Mouse (Mus musculus) G1E (cell line): ENCODE results near the gene Wdsub1. TPM values are rescaled to one million over a fixed set of nuclear protein-coding genes. Genes with fewer than 3 reads are reported as not detected.
"Not testable (repeated sequence)": the region's sequence is repeated elsewhere in the genome, so short reads cannot be mapped to it uniquely, and the experiment has no call there.

Experiments used
- ATAC-seq: 2 replicates; pipeline ENCODE4 v1.8.0; 2016; ENCODE audit warnings: mild to moderate bottlenecking; ENCODE audit not compliant: insufficient number of reproducible peaks, poor library complexity, low FRiP score, severe bottlenecking; ENCODE audit errors: extremely low read depth
- DNase-seq: peaks from one replicate; pipeline ENCODE4 v3.0.0; 2012; ENCODE audit warnings: low spot score
- H3K27me3 ChIP-seq: 2 replicates; pipeline ENCODE4 v1.6.1; 2012; ENCODE audit warnings: mild to moderate bottlenecking, low read length, inconsistent platforms; ENCODE audit not compliant: insufficient read depth
- H3K36me3 ChIP-seq: replicated peaks from 2 replicates; pipeline ENCODE3; 2012; ENCODE audit warnings: mild to moderate bottlenecking, inconsistent platforms
- H3K4me1 ChIP-seq: 2 replicates; pipeline ENCODE4 v1.6.1; 2012; ENCODE audit warnings: low read depth, low read length, inconsistent platforms, mixed read lengths; ENCODE audit not compliant: insufficient read depth
- H3K4me3 ChIP-seq: 2 replicates; pipeline ENCODE4 v1.5.1; 2012; ENCODE audit warnings: low read depth, mild to moderate bottlenecking, inconsistent platforms, low read length, moderate library complexity, mixed read lengths
- H3K9me3 ChIP-seq: replicated peaks from 2 replicates; pipeline ENCODE4 v1.6.1; 2012; ENCODE audit warnings: inconsistent platforms
- CTCF ChIP-seq: IDR thresholded peaks from 2 replicates; pipeline ENCODE4 v1.5.1; 2012; ENCODE audit warnings: low read depth, low read length, inconsistent platforms, mixed read lengths
- GATA1 ChIP-seq: IDR thresholded peaks from 2 replicates; pipeline ENCODE4 v1.6.1; 2012; ENCODE audit warnings: borderline replicate concordance, low read length, inconsistent platforms, mixed read lengths
- GATA2 ChIP-seq: IDR thresholded peaks from 2 replicates; pipeline ENCODE4 v1.6.1; 2012; ENCODE audit warnings: low read depth, low read length, inconsistent platforms, borderline replicate concordance
- POLR2AphosphoS5 ChIP-seq: IDR thresholded peaks from 2 replicates; pipeline ENCODE4 v1.6.1; 2012; ENCODE audit warnings: low read depth, low read length, inconsistent platforms; ENCODE audit not compliant: insufficient replicate concordance
- TAL1 ChIP-seq: conservative IDR thresholded peaks from 2 replicates; pipeline ENCODE4 v1.6.1; 2012; ENCODE audit warnings: low read depth, low read length, inconsistent platforms, mixed read lengths
- polyA plus RNA-seq: library from polyadenylated mRNA; stranded (reverse); fragments of >175 nt; gene quantifications from 2 replicates; pipeline ENCODE4 v1.2.3, GENCODE M21; 2012
- total RNA-seq, 2 experiments: library from RNA; stranded (forward) in 1 of 2; stranded (reverse) in 1 of 2; fragments of 200-1000 nt in 1 of 2; fragments of >200 nt in 1 of 2; fragmentation: Nextera tagmentation in 1 of 2; gene quantifications; 2 replicates each; pipeline ENCODE4 v1.2.3; 2014 to 2017

Wdsub1 gene
- total and polyA plus RNA-seq, 3 experiments, result 9.9 to 16.1 (median 13.7) TPM

GRCm38 (mm10) chr2:59877335-59877734 is 5.1 kb downstream of the Wdsub1 start:
- Histone ChIP-seq H3K4me1 (peaks cover 18% of the 10 kb centered on the region), H3K27me3 (no peaks in the 10 kb centered on the region), H3K9me3 (no peaks in the 10 kb centered on the region), H3K36me3 (peaks cover 34% of the 10 kb centered on the region), H3K4me3 (no peak overlapping the region)
- no peak for TF ChIP-seq POLR2AphosphoS5
- no peak for TF ChIP-seq CTCF
- TF ChIP-seq TAL1, result no peak
- no peak for TF ChIP-seq GATA1
- no peak for TF ChIP-seq GATA2
- DNase-seq (no peak), ATAC-seq (no peak)

- no peak for ATAC-seq
- Histone ChIP-seq H3K4me3 (no peak overlapping the region), H3K27me3 (no peaks in the 10 kb centered on the region), H3K4me1 (peaks cover 15% of the 10 kb centered on the region), H3K36me3 (peaks cover 39% of the 10 kb centered on the region), H3K9me3 (no peaks in the 10 kb centered on the region)
- DNase-seq, result no peak
- no peak for TF ChIP-seq CTCF
- no peak for TF ChIP-seq TAL1
- TF ChIP-seq GATA1, result no peak
- TF ChIP-seq GATA2, result no peak
- no peak for TF ChIP-seq POLR2AphosphoS5
These were observed 5.9 kb downstream of the Wdsub1 start for GRCm38 (mm10) chr2:59876482-59876881.

- no peaks in the 10 kb centered on the region for H3K4me1 ChIP-seq
- peaks cover 30% of the 10 kb centered on the region for H3K36me3 ChIP-seq
- DNase-seq (no peak), ATAC-seq (no peak)
- H3K27me3 ChIP-seq, result no peaks in the 10 kb centered on the region
- no peak overlapping the region for H3K4me3 ChIP-seq
- no peaks in the 10 kb centered on the region for H3K9me3 ChIP-seq
- TF ChIP-seq POLR2AphosphoS5, result no peak
- no peak for TF ChIP-seq CTCF
- no peak for TF ChIP-seq TAL1
- TF ChIP-seq GATA1, result no peak
- no peak for TF ChIP-seq GATA2
These were observed 11.9 kb downstream of the Wdsub1 start for GRCm38 (mm10) chr2:59870526-59870925.

GRCm38 (mm10) chr2:59862618-59863017 is 19.8 kb downstream of the Wdsub1 start:
- DNase-seq, result no peak
- no peak overlapping the region for H3K4me3 ChIP-seq
- no peaks in the 10 kb centered on the region for H3K9me3 ChIP-seq
- ATAC-seq, result no peak
- H3K36me3 ChIP-seq, result peaks cover 49% of the 10 kb centered on the region
- no peaks in the 10 kb centered on the region for H3K27me3 ChIP-seq
- H3K4me1 ChIP-seq, result no peaks in the 10 kb centered on the region
- TF ChIP-seq GATA1 (no peak), CTCF (no peak), GATA2 (no peak), POLR2AphosphoS5 (no peak), TAL1 (no peak)

- ATAC-seq, result no peak
- Histone ChIP-seq H3K36me3 (peaks cover 32% of the 10 kb centered on the region), H3K4me3 (no peak overlapping the region), H3K9me3 (no peaks in the 10 kb centered on the region), H3K27me3 (no peaks in the 10 kb centered on the region), H3K4me1 (peaks cover 8% of the 10 kb centered on the region)
- TF ChIP-seq CTCF (no peak), POLR2AphosphoS5 (no peak), TAL1 (no peak), GATA2 (no peak), GATA1 (no peak)
- DNase-seq, result no peak
These were observed 28.0 kb downstream of the Wdsub1 start for GRCm38 (mm10) chr2:59854363-59854762.

GRCm38 (mm10) chr2:59853543-59853942 is 28.8 kb downstream of the Wdsub1 start:
- DNase-seq (no peak), ATAC-seq (no peak)
- Histone ChIP-seq H3K4me1 (peaks cover 8% of the 10 kb centered on the region), H3K4me3 (no peak overlapping the region), H3K9me3 (no peaks in the 10 kb centered on the region), H3K36me3 (peaks cover 25% of the 10 kb centered on the region), H3K27me3 (no peaks in the 10 kb centered on the region)
- no peak for TF ChIP-seq GATA1
- TF ChIP-seq TAL1, result no peak
- TF ChIP-seq GATA2, result no peak
- TF ChIP-seq POLR2AphosphoS5, result no peak
- no peak for TF ChIP-seq CTCF

- Histone ChIP-seq H3K4me3 (no peak overlapping the region), H3K36me3 (peaks cover 22% of the 10 kb centered on the region), H3K27me3 (peaks cover 1% of the 10 kb centered on the region; the same call in 1 of the 2 replicates), H3K4me1 (peaks cover 8% of the 10 kb centered on the region), H3K9me3 (no peaks in the 10 kb centered on the region)
- ATAC-seq (no peak), DNase-seq (no peak)
- no peak for TF ChIP-seq CTCF
- TF ChIP-seq GATA2, result no peak
- TF ChIP-seq GATA1, result no peak
- TF ChIP-seq TAL1, result no peak
- no peak for TF ChIP-seq POLR2AphosphoS5
These were observed 29.5 kb downstream of the Wdsub1 start for GRCm38 (mm10) chr2:59852916-59853315.

GRCm38 (mm10) chr2:59851885-59852284 is 30.5 kb downstream of the Wdsub1 start:
- H3K4me1 ChIP-seq, H3K9me3 ChIP-seq, DNase-seq, H3K4me3 ChIP-seq, H3K27me3 ChIP-seq, ATAC-seq: not testable (repeated sequence)
- peaks cover 18% of the 10 kb centered on the region for H3K36me3 ChIP-seq
